Mouse (Mus musculus) embryonic fibroblast, embryonic 13.5 days (primary cell): Measurements from ENCODE around the gene Retsat.

Experiments
- CTCF ChIP-seq: IDR thresholded peaks from 2 replicates; pipeline ENCODE4 v1.5.1; 2011; ENCODE audit warnings: mild to moderate bottlenecking, control low read depth, low read length, moderate library complexity, borderline replicate concordance; ENCODE audit not compliant: insufficient read depth
- POLR2A ChIP-seq: IDR thresholded peaks from 2 replicates; pipeline ENCODE4 v1.6.1; 2011; ENCODE audit warnings: low read depth, mild to moderate bottlenecking, control low read depth, low read length, moderate library complexity

- TF ChIP-seq POLR2A, result no peak
- no peak for TF ChIP-seq CTCF
Observed at GRCm38 (mm10) chr6:72645364-72645763, 47.1 kb downstream of the Retsat start.
